Mouse (Mus musculus): ENCODE results near the gene Gm20388.

DNA sequence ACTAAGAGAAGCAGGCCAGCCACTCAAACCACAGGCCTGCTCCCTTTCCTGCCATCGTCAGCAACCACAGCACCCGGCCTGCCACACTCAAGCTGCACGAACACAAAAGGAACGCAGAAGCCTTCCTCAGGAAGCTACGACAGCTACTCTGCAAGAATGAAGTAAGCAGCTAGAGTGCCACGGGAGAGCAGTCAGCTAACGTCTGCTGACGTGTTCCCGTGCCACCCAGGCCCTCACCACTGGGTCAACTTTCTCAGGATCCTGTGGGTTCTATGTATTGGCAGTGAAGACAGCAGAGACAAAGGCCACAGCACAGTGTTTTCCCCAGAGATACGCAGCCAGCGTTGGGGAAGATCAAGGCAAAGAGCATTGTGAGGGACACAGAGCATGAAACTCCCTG is 1732.7 kb downstream of the Gm20388 start:
- no peak for TF ChIP-seq CTCF (IDR thresholded peaks at IDR 0.05; ENCODE audit: low read depth)
- no peak for TF ChIP-seq EP300 (optimal IDR thresholded peaks at IDR 0.05)
